Mouse (Mus musculus): ENCODE measurements around the gene Gm17349. TPM values are rescaled to one million over a fixed set of nuclear protein-coding genes. Genes with fewer than 3 reads are reported as not detected.

Gm17349 gene
- polyA plus RNA-seq (2014; fragmentation: Nextera tagmentation; extraction: Ambion mirVana), result not detected in 2 replicates

DNA sequence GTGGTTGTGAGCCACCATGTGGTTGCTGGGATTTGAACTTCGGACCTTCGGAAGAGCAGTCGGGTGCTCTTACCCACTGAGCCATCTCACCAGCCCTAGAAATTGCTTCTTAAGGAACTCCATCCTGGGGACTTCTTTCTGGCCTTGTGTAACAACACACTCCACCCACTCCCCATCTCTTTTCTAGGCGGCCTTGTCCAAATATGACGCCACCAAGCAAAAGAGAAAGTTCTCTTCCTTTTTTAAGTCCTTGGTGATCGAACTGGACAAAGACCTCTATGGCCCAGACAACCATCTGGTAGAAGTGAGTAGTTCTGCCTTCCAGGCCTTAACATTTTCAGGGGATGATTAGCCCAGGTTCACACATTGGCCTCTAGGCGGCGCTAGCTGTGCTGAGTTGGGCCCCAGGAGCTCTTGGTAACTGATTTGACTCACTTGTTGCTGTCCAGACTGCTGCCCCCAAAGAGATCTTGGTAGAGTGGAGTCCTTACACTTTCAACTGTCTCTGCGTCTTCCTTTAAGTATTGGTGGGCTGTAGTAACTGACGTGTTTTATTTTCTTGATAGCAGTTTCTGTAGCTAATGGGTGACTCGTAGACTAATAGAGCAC is at the start of gene Gm17349:
Gene Gm17349 (minus strand): TSS at position 51 of the 609 bp plus-strand sequence.
- no peak within 1 kb of the TSS; the same call in 1 of the 2 replicates for H3K4me3 ChIP-seq (ENCODE audit: low read depth, low read length)
- H3K4me2 ChIP-seq, result peak within 1 kb of the TSS; percentile 29; the same call in 1 of the 2 replicates
- 65% methylated on average over 11 of the region's 11 CpGs for WGBS
- TF ChIP-seq CTCF (IDR thresholded peaks at IDR 0.05; ENCODE audit: low read depth), result peak; percentile 75
- H3K4me1 ChIP-seq (ENCODE audit: insufficient read depth), result peaks cover 4% of the 10 kb centered on the region; the same call in 1 of the 2 replicates
- peak within 1 kb of the TSS; percentile 16 for H3K9ac ChIP-seq
- peaks cover 66% of the 10 kb centered on the region for H3K36me3 ChIP-seq (ENCODE audit: insufficient read depth)
- H3K27me3 ChIP-seq (ENCODE audit: insufficient read depth, low read length), result no peaks in the 10 kb centered on the region
- no peaks in the 10 kb centered on the region for H3K9me3 ChIP-seq (ENCODE audit: low read depth, low read length)
- peak within 1 kb of the TSS; percentile 46; the same call in 1 of the 2 replicates for H3K27ac ChIP-seq (ENCODE audit: low read depth)
- DNase-seq (peak; percentile 77), ATAC-seq (ENCODE audit: insufficient read depth) (no peak)

DNA sequence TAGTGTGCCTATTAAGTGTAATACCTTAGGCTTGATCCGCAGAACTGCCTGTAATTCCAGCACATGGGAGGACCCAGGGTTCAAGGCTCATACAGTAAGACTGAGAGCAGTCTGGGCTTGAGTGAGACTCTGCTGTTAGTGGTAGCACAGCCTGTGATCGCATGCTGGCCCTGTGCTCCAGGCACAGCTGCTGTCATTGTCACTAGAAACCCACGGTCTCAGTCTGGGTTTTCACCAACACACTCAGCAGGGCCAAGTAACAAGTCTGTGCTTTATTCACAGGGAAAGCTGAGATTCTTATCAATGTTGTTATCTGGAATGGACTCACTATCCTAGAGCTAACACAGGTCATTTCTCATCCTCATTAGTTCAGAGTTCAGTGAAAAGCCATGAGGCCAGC is 48.9 kb upstream of the Gm17349 start:
- Histone ChIP-seq H3K9ac (no peak overlapping the region), H3K9me3 (ENCODE audit: low read depth, low read length) (no peaks in the 10 kb centered on the region), H3K36me3 (ENCODE audit: insufficient read depth) (no peaks in the 10 kb centered on the region), H3K4me1 (ENCODE audit: insufficient read depth) (no peaks in the 10 kb centered on the region), H3K4me2 (no peak overlapping the region), H3K4me3 (ENCODE audit: low read depth, low read length) (no peak overlapping the region), H3K27me3 (ENCODE audit: insufficient read depth, low read length) (no peaks in the 10 kb centered on the region), H3K27ac (ENCODE audit: low read depth) (no peak overlapping the region)
- ATAC-seq (ENCODE audit: insufficient read depth), result no peak
- DNase-seq, result no peak
- 53% methylated on average over 3 of the region's 3 CpGs for WGBS
- no peak for TF ChIP-seq CTCF (IDR thresholded peaks at IDR 0.05; ENCODE audit: low read depth)

DNA sequence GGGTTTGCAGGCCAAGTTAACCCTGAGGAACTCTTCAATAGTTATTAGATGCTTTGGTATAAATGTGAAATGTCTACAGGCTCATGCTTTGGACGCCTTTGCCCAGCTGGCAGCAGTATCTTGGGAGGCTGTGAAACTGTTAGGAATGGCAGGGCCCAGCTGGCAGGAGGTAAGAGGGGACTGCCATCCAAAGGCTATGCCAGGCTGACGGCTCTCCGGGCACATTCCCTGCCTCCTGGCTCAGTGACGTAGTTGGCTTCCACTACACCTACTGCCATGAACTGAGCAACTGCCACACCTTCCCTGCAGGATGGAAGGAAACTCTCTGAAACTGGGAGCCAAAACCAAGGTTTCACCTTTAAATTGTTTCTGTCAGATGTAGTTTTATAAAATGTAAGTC is 34.9 kb upstream of the Gm17349 start:
- Histone ChIP-seq H3K27me3 (ENCODE audit: insufficient read depth, low read length) (no peaks in the 10 kb centered on the region), H3K9ac (no peak overlapping the region), H3K4me3 (ENCODE audit: low read depth, low read length) (no peak overlapping the region), H3K4me1 (ENCODE audit: insufficient read depth) (no peaks in the 10 kb centered on the region), H3K36me3 (ENCODE audit: insufficient read depth) (peaks cover 71% of the 10 kb centered on the region), H3K4me2 (no peak overlapping the region), H3K9me3 (ENCODE audit: low read depth, low read length) (no peaks in the 10 kb centered on the region), H3K27ac (ENCODE audit: low read depth) (no peak overlapping the region)
- no peak for TF ChIP-seq CTCF (IDR thresholded peaks at IDR 0.05; ENCODE audit: low read depth)
- no peak for DNase-seq
- WGBS, result 92% methylated on average over 4 of the region's 4 CpGs
- ATAC-seq (ENCODE audit: insufficient read depth), result no peak

DNA sequence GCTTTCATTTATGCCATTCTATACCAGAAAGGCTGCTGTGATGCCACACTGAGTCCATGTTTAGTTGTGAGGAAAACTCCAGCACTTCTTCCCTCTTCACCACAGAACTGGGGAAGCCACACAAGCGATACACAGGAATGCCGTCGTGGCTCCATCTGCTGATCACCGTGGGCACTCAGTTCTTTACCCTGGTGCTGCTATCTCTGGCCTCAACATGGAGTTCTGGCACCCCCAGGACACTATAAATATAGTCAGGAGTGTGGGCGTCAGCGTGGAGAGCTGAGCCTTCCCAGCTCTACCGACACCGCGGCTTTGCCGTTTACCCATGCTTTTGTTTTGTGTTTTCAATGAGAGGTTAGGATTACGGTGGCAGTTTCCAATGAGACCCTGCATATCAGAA is 31.4 kb upstream of the Gm17349 start:
- 87% methylated on average over 11 of the region's 11 CpGs for WGBS
- peaks cover 76% of the 10 kb centered on the region for H3K36me3 ChIP-seq (ENCODE audit: insufficient read depth)
- no peak for TF ChIP-seq CTCF (IDR thresholded peaks at IDR 0.05; ENCODE audit: low read depth)

DNA sequence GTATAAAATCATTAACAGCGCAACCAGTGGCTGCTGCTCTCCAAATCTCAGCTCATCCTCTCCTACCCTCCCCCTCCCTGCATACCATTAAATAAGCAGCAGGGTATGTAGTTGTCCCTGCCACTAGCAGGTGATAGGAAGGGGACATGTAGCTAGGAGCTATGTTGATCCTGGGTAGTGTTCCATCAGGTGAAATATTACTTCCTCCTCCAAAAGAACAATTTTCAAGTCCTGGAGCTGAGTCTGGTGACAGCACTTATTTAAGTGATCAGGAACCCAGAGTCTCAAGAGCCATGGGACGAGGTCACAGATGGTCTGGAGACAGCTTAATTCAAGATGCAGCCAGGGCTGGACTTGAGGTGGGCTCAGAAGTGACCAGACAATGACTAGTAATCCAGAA is 30.3 kb upstream of the Gm17349 start:
- DNase-seq (no peak), ATAC-seq (ENCODE audit: insufficient read depth) (no peak)
- H3K9me3 ChIP-seq (ENCODE audit: low read depth, low read length), result no peaks in the 10 kb centered on the region
- no peak for TF ChIP-seq CTCF (IDR thresholded peaks at IDR 0.05; ENCODE audit: low read depth)
- no peaks in the 10 kb centered on the region for H3K27me3 ChIP-seq (ENCODE audit: insufficient read depth, low read length)
- no peak overlapping the region for H3K27ac ChIP-seq (ENCODE audit: low read depth)
- peaks cover 69% of the 10 kb centered on the region for H3K36me3 ChIP-seq (ENCODE audit: insufficient read depth)
- H3K4me1 ChIP-seq (ENCODE audit: insufficient read depth), result no peaks in the 10 kb centered on the region
- WGBS, result 89% methylated on average over 2 of the region's 2 CpGs
- no peak overlapping the region for H3K4me2 ChIP-seq
- no peak overlapping the region for H3K4me3 ChIP-seq (ENCODE audit: low read depth, low read length)
- no peak overlapping the region for H3K9ac ChIP-seq

More for the DNA sequence above, 31.4 kb upstream of the Gm17349 start:
- H3K27ac ChIP-seq (ENCODE audit: low read depth), result no peak overlapping the region
- H3K4me1 ChIP-seq (ENCODE audit: insufficient read depth), result no peaks in the 10 kb centered on the region
- no peaks in the 10 kb centered on the region for H3K9me3 ChIP-seq (ENCODE audit: low read depth, low read length)
- no peaks in the 10 kb centered on the region for H3K27me3 ChIP-seq (ENCODE audit: insufficient read depth, low read length)
- ATAC-seq (ENCODE audit: insufficient read depth), result no peak
- DNase-seq, result no peak
- H3K9ac ChIP-seq, result no peak overlapping the region
- H3K4me3 ChIP-seq (ENCODE audit: low read depth, low read length), result no peak overlapping the region
- no peak overlapping the region for H3K4me2 ChIP-seq

DNA sequence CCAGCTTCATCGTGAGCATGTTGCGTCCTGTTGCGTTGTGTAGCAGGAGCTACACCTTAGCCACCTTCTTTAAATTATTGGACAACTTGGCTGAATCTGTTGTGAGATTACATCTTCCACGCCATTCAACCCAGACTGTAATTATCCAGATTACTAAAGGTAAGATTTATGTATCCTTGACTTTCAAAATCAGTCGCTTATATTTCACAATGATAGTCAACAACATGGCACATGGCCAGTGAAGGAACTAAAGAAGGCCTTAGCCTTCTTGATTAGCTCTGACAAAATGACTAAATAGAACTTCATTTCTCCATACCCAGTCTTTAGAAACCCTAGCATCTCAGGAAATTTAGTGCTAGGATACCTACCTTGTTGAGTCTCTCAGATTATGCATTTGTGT is 27.9 kb upstream of the Gm17349 start:
- ATAC-seq (ENCODE audit: insufficient read depth) (no peak), DNase-seq (no peak)
- WGBS, result 93% methylated on average over 5 of the region's 5 CpGs
- no peak for TF ChIP-seq CTCF (IDR thresholded peaks at IDR 0.05; ENCODE audit: low read depth)
- H3K9ac ChIP-seq, result no peak overlapping the region
- no peak overlapping the region for H3K4me3 ChIP-seq (ENCODE audit: low read depth, low read length)
- no peaks in the 10 kb centered on the region for H3K9me3 ChIP-seq (ENCODE audit: low read depth, low read length)
- H3K4me2 ChIP-seq, result no peak overlapping the region
- no peak overlapping the region for H3K27ac ChIP-seq (ENCODE audit: low read depth)
- H3K36me3 ChIP-seq (ENCODE audit: insufficient read depth), result peaks cover 58% of the 10 kb centered on the region
- H3K27me3 ChIP-seq (ENCODE audit: insufficient read depth, low read length), result no peaks in the 10 kb centered on the region
- no peaks in the 10 kb centered on the region for H3K4me1 ChIP-seq (ENCODE audit: insufficient read depth)

DNA sequence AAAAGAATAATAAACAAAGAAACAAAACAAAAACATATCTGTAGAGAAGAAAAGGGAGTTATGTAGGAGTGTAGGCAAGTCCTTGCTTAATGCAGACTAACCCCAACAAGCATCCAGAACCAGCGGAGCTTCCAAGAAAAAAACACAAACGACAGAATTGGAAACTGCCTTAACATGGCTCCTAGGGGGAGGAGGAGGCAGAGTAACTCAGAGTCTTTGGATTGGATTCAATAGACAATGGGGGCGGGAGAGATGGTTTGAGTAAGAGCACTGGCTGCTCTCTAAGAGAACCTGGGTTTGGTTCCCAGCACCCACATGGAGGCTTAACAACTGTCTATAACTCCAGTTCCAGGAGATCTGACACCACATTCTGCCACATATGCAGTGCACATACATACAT is 26.4 kb upstream of the Gm17349 start:
- H3K4me1 ChIP-seq (ENCODE audit: insufficient read depth), result peaks cover 1% of the 10 kb centered on the region
- WGBS, result 89% methylated on average over 3 of the region's 3 CpGs
- no peak overlapping the region for H3K27ac ChIP-seq (ENCODE audit: low read depth)
- H3K9me3 ChIP-seq (ENCODE audit: low read depth, low read length), result no peaks in the 10 kb centered on the region
- no peak overlapping the region for H3K4me2 ChIP-seq
- peaks cover 56% of the 10 kb centered on the region for H3K36me3 ChIP-seq (ENCODE audit: insufficient read depth)
- TF ChIP-seq CTCF (IDR thresholded peaks at IDR 0.05; ENCODE audit: low read depth), result no peak
- DNase-seq, result no peak
- no peak overlapping the region for H3K4me3 ChIP-seq (ENCODE audit: low read depth, low read length)
- H3K27me3 ChIP-seq (ENCODE audit: insufficient read depth, low read length), result no peaks in the 10 kb centered on the region
- ATAC-seq (ENCODE audit: insufficient read depth), result no peak
- no peak overlapping the region for H3K9ac ChIP-seq
